Mouse (Mus musculus) forebrain, embryonic 11.5 days (tissue): ENCODE data around the gene Frmpd1. TPM values are rescaled to one million over a fixed set of nuclear protein-coding genes. Genes with fewer than 3 reads are reported as not detected.

Source experiments
- ATAC-seq: fragments of 200-750 bp; cut with Nextera tagmentation; replicated peaks from 2 replicates; pipeline ENCODE4 v1.8.0; 2017; ENCODE audit warnings: moderate TSS enrichment; ENCODE audit not compliant: low FRiP score
- DNase-seq: peaks from one replicate; pipeline ENCODE4 v3.0.0-alpha.2; 2017; ENCODE audit warnings: low spot score
- H3K27ac ChIP-seq: fragments of 300-500 bp; sonication (generic); 2 replicates; pipeline ENCODE4 v1.5.1; 2014; ENCODE audit warnings: low read depth, low read length
- H3K27me3 ChIP-seq: fragments of 300-500 bp; sonication (generic); 2 replicates; pipeline ENCODE4 v1.6.1; 2014; ENCODE audit warnings: mild to moderate bottlenecking, low read length, mixed read lengths; ENCODE audit not compliant: control insufficient read depth, insufficient read depth
- H3K36me3 ChIP-seq: fragments of 300-500 bp; sonication (generic); 2 replicates; pipeline ENCODE4 v1.6.1; 2014; ENCODE audit warnings: mild to moderate bottlenecking, low read length, moderate library complexity, mixed read lengths; ENCODE audit not compliant: control insufficient read depth, insufficient read depth
- H3K4me1 ChIP-seq: fragments of 300-500 bp; sonication (generic); replicated peaks from 2 replicates; pipeline ENCODE4 v1.6.1; 2014; ENCODE audit warnings: low read length, mixed read lengths; ENCODE audit not compliant: control insufficient read depth, insufficient read depth
- H3K4me2 ChIP-seq: fragments of 300-500 bp; sonication (generic); 2 replicates; pipeline ENCODE4 v1.6.1; 2014; ENCODE audit warnings: low read depth, mild to moderate bottlenecking, low read length, moderate library complexity, mixed read lengths; ENCODE audit not compliant: severe bottlenecking
- H3K4me3 ChIP-seq: fragments of 300-500 bp; sonication (generic); 2 replicates; pipeline ENCODE4 v1.5.1; 2014; ENCODE audit warnings: low read depth, low read length
- H3K9ac ChIP-seq: fragments of 300-500 bp; sonication (generic); 2 replicates; pipeline ENCODE4 v1.6.1; 2014; ENCODE audit warnings: low read length
- H3K9me3 ChIP-seq: fragments of 300-500 bp; sonication (generic); 2 replicates; pipeline ENCODE4 v1.6.1; 2016; ENCODE audit warnings: low read length, mixed read lengths; ENCODE audit not compliant: control insufficient read depth
- WGBS: fragments of 180-500 bp; shearing (Covaris S2); extraction: QIAGEN DNeasy Blood & Tissue Kit; methylation state at CpG from one replicate; pipeline ENCODE4 v1.1.7; 2014; 5-methylcytosine and 5-hydroxymethylcytosine counted together
- polyA plus RNA-seq: library from polyadenylated mRNA; unstranded; fragments of >200 nt; fragmentation: Nextera tagmentation; extraction: Ambion mirVana; gene quantifications from 2 replicates; pipeline ENCODE4 v1.2.1, GENCODE M21; 2014

Frmpd1 gene
- polyA plus RNA-seq, 1 experiment from 2014 or later = 1.3 TPM

- peak overlapping the region; percentile 69 for H3K4me2 ChIP-seq
- H3K27ac ChIP-seq = peak overlapping the region; percentile 60
- ATAC-seq (peak; percentile 79), DNase-seq (peak; percentile 86)
- no peaks in the 10 kb centered on the region; the same call in 1 of the 2 replicates for H3K36me3 ChIP-seq
- H3K4me1 ChIP-seq = 0 out of 2 replicates have a peak, but pooled peaks cover 1% of the 10 kb centered on the region
- peak overlapping the region; percentile 94 for H3K4me3 ChIP-seq
- 0 out of 2 replicates have a peak, but pooled peaks cover 2% of the 10 kb centered on the region for H3K27me3 ChIP-seq
- peak overlapping the region; percentile 87 for H3K9ac ChIP-seq
- WGBS = under 1% methylated on average over 56 of the region's 56 CpGs
- H3K9me3 ChIP-seq = no peaks in the 10 kb centered on the region; the same call in 1 of the 2 replicates
These were observed 135.6 kb downstream of the Frmpd1 start for GRCm38 (mm10) chr4:45320159-45320816.

- 88% methylated on average over 7 of the region's 7 CpGs for WGBS
- no peak overlapping the region for H3K27ac ChIP-seq
These were observed 146.5 kb downstream of the Frmpd1 start for GRCm38 (mm10) chr4:45331139-45331538.

GRCm38 (mm10) chr4:45332466-45332865 is 147.8 kb downstream of the Frmpd1 start:
- WGBS = 74% methylated on average over 3 of the region's 3 CpGs
- ATAC-seq (no peak), DNase-seq (no peak)
- Histone ChIP-seq H3K4me2 (no peak overlapping the region), H3K27ac (no peak overlapping the region), H3K36me3 (no peaks in the 10 kb centered on the region), H3K4me1 (no peaks in the 10 kb centered on the region), H3K27me3 (no peaks in the 10 kb centered on the region; the same call in 1 of the 2 replicates), H3K9me3 (no peaks in the 10 kb centered on the region), H3K9ac (no peak overlapping the region), H3K4me3 (no peak overlapping the region)

More at GRCm38 (mm10) chr4:45331139-45331538, 146.5 kb downstream of the Frmpd1 start:
- H3K4me2 ChIP-seq = no peak overlapping the region
- no peak overlapping the region for H3K9ac ChIP-seq
- ATAC-seq = no peak
- no peaks in the 10 kb centered on the region; the same call in 1 of the 2 replicates for H3K27me3 ChIP-seq
- H3K9me3 ChIP-seq = no peaks in the 10 kb centered on the region
- H3K4me3 ChIP-seq = no peak overlapping the region
- no peaks in the 10 kb centered on the region for H3K36me3 ChIP-seq
- no peak for DNase-seq
- H3K4me1 ChIP-seq = no peaks in the 10 kb centered on the region

Other genes with a start within 250 kb of the Frmpd1 start
- gene Grhpr, start 203.5 kb upstream of the Frmpd1 start, polyA plus RNA-seq = 48.6 and 48.8 TPM in 2 replicates
- gene Zbtb5, start 172.5 kb upstream of the Frmpd1 start, polyA plus RNA-seq = 44.9 and 45.4 TPM in 2 replicates
- gene Polr1e, start 166.3 kb upstream of the Frmpd1 start, polyA plus RNA-seq = 54.5 and 55.2 TPM in 2 replicates
- 12.5 and 13.3 TPM in 2 replicates for gene Fbxo10, start 100.3 kb upstream of the Frmpd1 start, polyA plus RNA-seq
- 172 and 184 TPM in 2 replicates for gene Tomm5, start 76.8 kb upstream of the Frmpd1 start, polyA plus RNA-seq
- 14.1 and 15.4 TPM in 2 replicates for gene Trmt10b, start 112.3 kb downstream of the Frmpd1 start, polyA plus RNA-seq
- 12.3 and 12.6 TPM in 2 replicates for gene Dcaf10, start 157.2 kb downstream of the Frmpd1 start, polyA plus RNA-seq
- gene Exosc3, start 157.9 kb downstream of the Frmpd1 start, polyA plus RNA-seq = 98.0 and 113 TPM in 2 replicates
- gene Slc25a51, start 223.9 kb downstream of the Frmpd1 start, polyA plus RNA-seq = 79.4 and 87.0 TPM in 2 replicates